Mouse (Mus musculus) Muller cell, postnatal 12 days (primary cell): ENCODE measurements at regions not wholly inside any gene's neighbourhood (a gene's known extent, or its start where the extent isn't known, plus 50 kb on each side); places are given as distances from the start of the nearest gene placed in this dataset.

Source experiments
- DNase-seq: peaks from one replicate; pipeline ENCODE4 v3.0.0-alpha.2; 2015; ENCODE audit errors: inconsistent ontology term

GRCm38 (mm10) chr7:40751779-40752178, 146.3 kb upstream of the Vstm2b start:
- DNase-seq = peak; percentile 40

- no peak for DNase-seq
Observed at GRCm38 (mm10) chr7:40752195-40752594, 145.9 kb upstream of the Vstm2b start.

GRCm38 (mm10) chr7:40753490-40753889, 144.6 kb upstream of the Vstm2b start:
- DNase-seq = no peak

- peak; percentile 62 for DNase-seq
Observed at GRCm38 (mm10) chr7:40762520-40762919, 135.6 kb upstream of the Vstm2b start.

DNA sequence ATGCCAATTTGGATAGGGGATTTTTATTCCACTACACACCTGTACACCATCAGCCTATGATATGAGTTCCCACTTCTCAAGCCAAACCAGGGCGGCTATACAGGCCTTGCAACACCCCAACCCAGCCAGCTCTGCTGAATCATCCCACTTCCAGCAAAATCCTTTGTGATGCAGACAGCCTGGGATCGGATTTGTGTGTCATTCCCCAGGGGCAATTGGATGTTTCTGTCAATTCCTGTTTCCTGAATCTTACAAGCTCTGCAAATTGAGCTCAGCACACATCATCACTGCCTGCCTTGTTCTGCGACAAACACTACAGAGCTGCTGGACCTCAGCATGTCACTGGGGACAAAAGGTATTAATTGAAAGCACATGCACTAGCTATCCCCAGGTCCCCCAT, 132.0 kb upstream of the Vstm2b start:
- DNase-seq = peak; percentile 35

GRCm38 (mm10) chr7:40776220-40776619, 121.9 kb upstream of the Vstm2b start:
- no peak for DNase-seq

- DNase-seq = no peak
Observed at GRCm38 (mm10) chr7:40784906-40785305, 113.2 kb upstream of the Vstm2b start.

GRCm38 (mm10) chr7:40786758-40787157, 111.4 kb upstream of the Vstm2b start:
- DNase-seq = no peak

- DNase-seq = no peak
Observed at GRCm38 (mm10) chr7:40788486-40788885, 109.6 kb upstream of the Vstm2b start.

DNA sequence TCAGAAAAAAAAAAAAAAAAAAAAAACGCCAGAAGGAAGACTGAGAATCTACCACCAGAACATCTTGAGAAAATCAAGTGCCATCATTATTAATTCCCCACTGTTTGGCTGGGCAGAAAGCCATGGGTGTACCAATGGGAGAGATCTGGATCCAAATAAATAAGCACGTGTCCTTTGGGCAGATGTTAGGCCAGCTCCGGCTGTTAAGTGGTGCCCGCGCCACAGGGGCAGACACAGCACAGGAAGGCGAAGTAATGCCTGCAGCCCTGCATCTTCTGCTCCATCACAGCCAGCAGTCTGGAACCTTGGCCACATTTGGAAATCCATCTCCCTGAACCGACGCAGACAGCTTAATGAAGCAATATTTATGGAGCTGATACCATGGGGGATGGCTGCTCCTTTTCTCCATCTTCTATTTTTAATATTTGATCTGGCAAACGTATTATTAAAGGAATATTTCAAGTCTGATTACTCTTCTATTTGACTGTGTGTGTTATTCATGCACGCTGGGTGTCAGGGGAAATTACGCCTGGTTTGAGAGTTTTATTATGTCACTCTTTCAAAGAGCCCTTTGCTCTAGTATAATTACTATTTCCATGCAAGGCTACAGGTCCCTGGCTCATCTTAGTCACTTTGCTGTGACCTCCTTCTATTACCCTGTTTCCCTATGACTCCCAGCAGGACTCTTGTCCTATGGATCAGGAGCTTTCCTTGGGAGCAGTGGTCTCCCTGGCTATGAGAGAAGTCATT, 103.5 kb upstream of the Vstm2b start:
- no peak for DNase-seq

- DNase-seq = no peak
Observed at GRCm38 (mm10) chr7:40799794-40800193, 98.3 kb upstream of the Vstm2b start.

- DNase-seq = no peak
Observed at GRCm38 (mm10) chr7:40801291-40801690, 96.8 kb upstream of the Vstm2b start.

DNA sequence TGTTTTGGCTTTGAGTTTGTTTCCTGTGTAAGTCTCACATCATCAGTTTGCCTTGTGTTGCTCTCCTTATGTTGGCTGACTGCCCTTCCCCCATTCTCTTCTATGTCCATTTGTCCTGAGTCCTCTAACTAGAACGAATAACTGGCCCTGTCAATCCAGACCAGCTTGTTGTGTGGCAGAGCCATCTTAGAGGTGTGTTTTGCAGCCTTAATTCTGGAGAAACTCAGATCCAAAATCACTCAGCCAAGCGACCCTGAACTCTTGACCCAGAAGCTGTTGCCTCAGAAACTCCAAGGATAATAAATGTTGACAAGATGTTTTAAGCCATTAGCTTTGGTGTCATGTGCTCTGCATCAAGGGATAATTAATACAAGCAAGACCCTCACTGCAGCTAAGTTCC, 92.9 kb upstream of the Vstm2b start:
- no peak for DNase-seq

GRCm38 (mm10) chr7:40805866-40806265, 92.3 kb upstream of the Vstm2b start:
- no peak for DNase-seq

GRCm38 (mm10) chr7:40812952-40813351, 85.2 kb upstream of the Vstm2b start:
- no peak for DNase-seq

GRCm38 (mm10) chr7:40825141-40825742, 72.9 kb upstream of the Vstm2b start:
- no peak for DNase-seq

GRCm38 (mm10) chr7:40829526-40829925, 68.6 kb upstream of the Vstm2b start:
- no peak for DNase-seq

DNA sequence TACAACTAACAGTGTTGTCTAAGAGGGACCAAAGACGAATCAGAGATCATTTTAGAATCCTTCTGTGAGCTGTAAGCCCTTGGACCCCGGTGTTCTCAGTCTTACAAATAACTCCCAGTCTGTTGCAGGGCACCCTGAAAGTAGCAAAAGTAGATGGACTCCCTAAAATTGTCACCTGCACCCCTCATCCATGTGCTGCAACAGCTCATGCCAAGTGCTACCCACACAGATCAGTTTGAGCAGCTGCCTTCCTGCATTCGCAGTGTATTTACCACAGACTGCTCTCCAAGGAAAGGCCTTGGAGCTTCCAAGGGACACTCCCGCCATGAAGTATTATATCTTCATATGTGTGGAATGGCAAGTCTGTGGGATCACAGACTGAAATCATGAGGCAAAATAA, 66.5 kb upstream of the Vstm2b start:
- no peak for DNase-seq

DNA sequence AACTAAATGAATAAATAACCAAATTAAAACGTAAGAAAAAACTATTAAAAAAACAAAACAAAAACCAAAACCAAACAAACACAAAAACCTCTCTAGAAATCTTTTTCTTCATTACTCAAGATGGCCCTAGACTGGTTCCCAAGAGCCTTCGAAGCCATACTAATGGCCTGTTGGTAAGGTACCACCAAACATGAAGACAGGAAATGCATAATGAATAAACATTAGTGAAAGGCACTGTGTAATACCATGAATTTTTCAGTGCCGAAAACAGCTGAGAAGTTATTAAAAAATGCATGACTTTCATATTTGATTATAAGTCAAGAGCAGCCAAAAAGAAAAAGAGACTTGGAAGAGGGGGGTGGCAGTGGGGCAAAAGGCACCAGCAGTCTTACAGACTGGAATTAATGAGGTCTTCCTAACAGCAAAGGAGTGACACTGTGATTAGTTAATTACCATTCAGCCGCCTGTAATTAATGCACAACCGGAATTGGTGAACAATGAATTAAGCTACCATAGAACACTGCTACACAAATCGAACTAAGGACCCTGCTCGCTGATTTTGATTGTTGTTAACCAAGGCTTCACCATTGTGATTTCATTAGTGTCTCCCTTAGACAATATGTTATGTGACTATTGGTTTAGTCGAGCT, 55.7 kb upstream of the Vstm2b start:
- peak; percentile 81 for DNase-seq

- no peak for DNase-seq
Observed at GRCm38 (mm10) chr7:40846512-40846911, 51.6 kb upstream of the Vstm2b start.
